Mouse (Mus musculus) embryonic facial prominence, embryonic 12.5 days (tissue): ENCODE measurements around the gene Pdgfb. TPM values are rescaled to one million over a fixed set of nuclear protein-coding genes. Genes with fewer than 3 reads are reported as not detected.
A peak's percentile ranks its signal among the peaks of the same experiment; 100 is the strongest.

Source experiments
- ATAC-seq: fragments of 200-750 bp; cut with Nextera tagmentation; 2 replicates; pipeline ENCODE4 v1.8.0; 2017; ENCODE audit not compliant: insufficient number of reproducible peaks, insufficient read depth, low FRiP score, low TSS enrichment
- H3K27ac ChIP-seq: fragments of 300-500 bp; sonication (generic); 2 replicates; pipeline ENCODE4 v1.5.1; 2016; ENCODE audit warnings: mild to moderate bottlenecking
- H3K27me3 ChIP-seq: fragments of 300-500 bp; sonication (generic); 2 replicates; pipeline ENCODE4 v1.6.1; 2016; ENCODE audit warnings: mild to moderate bottlenecking, moderate library complexity
- H3K36me3 ChIP-seq: fragments of 300-500 bp; sonication (generic); 2 replicates; pipeline ENCODE4 v1.6.1; 2016; ENCODE audit warnings: mild to moderate bottlenecking
- H3K4me1 ChIP-seq: fragments of 300-500 bp; sonication (generic); 2 replicates; pipeline ENCODE4 v1.6.1; 2016
- H3K4me2 ChIP-seq: fragments of 300-500 bp; sonication (generic); replicated peaks from 2 replicates; pipeline ENCODE4 v1.6.1; 2016; ENCODE audit warnings: mild to moderate bottlenecking, moderate library complexity
- H3K4me3 ChIP-seq: fragments of 300-500 bp; sonication (generic); 2 replicates; pipeline ENCODE4 v1.5.1; 2016; ENCODE audit warnings: mild to moderate bottlenecking
- H3K9ac ChIP-seq: fragments of 300-500 bp; sonication (generic); 2 replicates; pipeline ENCODE4 v1.6.1; 2016; ENCODE audit warnings: mild to moderate bottlenecking, moderate library complexity
- H3K9me3 ChIP-seq: fragments of 300-500 bp; sonication (generic); 2 replicates; pipeline ENCODE4 v1.6.1; 2016; ENCODE audit warnings: mild to moderate bottlenecking, moderate library complexity
- WGBS: fragments of 180-500 bp; shearing (Covaris S2); methylation state at CpG from one replicate; pipeline ENCODE4 v1.1.7; 2016; 5-methylcytosine and 5-hydroxymethylcytosine counted together
- microRNA-seq: library from miRNA; unstranded; fragments of <30 nt; microRNA quantifications from one replicate; pipeline ENCODE4, GENCODE M21; 2017
- polyA plus RNA-seq: library from polyadenylated mRNA; unstranded; fragments of >200 nt; fragmentation: Nextera tagmentation; extraction: Ambion mirVana; gene quantifications from 2 replicates; pipeline ENCODE4 v1.2.1, GENCODE M21; 2016

Gene Pdgfb
- polyA plus RNA-seq, 1 experiment from 2014 or later: 3.4 TPM

GRCm38 (mm10) chr15:79951730-79952503 is 62.9 kb downstream of the Pdgfb start:
- H3K4me1 ChIP-seq: peaks cover 29% of the 10 kb centered on the region
- no peak overlapping the region for H3K4me2 ChIP-seq
- no peak for ATAC-seq
- WGBS: 35% methylated on average over 14 of the region's 14 CpGs
- no peaks in the 10 kb centered on the region for H3K27me3 ChIP-seq
- H3K36me3 ChIP-seq: no peaks in the 10 kb centered on the region
- peak overlapping the region; percentile 13; the same call in 1 of the 2 replicates for H3K27ac ChIP-seq
- H3K9me3 ChIP-seq: 0 out of 2 replicates have a peak, but pooled peaks cover 1% of the 10 kb centered on the region
- H3K4me3 ChIP-seq: no peak overlapping the region
- no peak overlapping the region for H3K9ac ChIP-seq

GRCm38 (mm10) chr15:79951226-79951625 is 63.6 kb downstream of the Pdgfb start:
- 55% methylated on average over 6 of the region's 6 CpGs for WGBS
- no peak for ATAC-seq
- Histone ChIP-seq H3K27me3 (no peaks in the 10 kb centered on the region), H3K9ac (no peak overlapping the region), H3K4me1 (peaks cover 31% of the 10 kb centered on the region), H3K9me3 (0 out of 2 replicates have a peak, but pooled peaks cover 2% of the 10 kb centered on the region), H3K4me2 (no peak overlapping the region), H3K4me3 (no peak overlapping the region), H3K36me3 (no peaks in the 10 kb centered on the region), H3K27ac (peak overlapping the region; percentile 13)

- peak; percentile 32; the same call in 1 of the 2 replicates for ATAC-seq
- H3K36me3 ChIP-seq: no peaks in the 10 kb centered on the region
- 2% methylated on average over 24 of the region's 24 CpGs for WGBS
Measured at GRCm38 (mm10) chr15:79950250-79951025, 64.3 kb downstream of the Pdgfb start.

GRCm38 (mm10) chr15:79947681-79948080 is 67.1 kb downstream of the Pdgfb start:
- Histone ChIP-seq H3K4me3 (no peak overlapping the region), H3K27ac (no peak overlapping the region), H3K9ac (no peak overlapping the region), H3K4me2 (no peak overlapping the region), H3K36me3 (no peaks in the 10 kb centered on the region), H3K4me1 (peaks cover 32% of the 10 kb centered on the region), H3K27me3 (no peaks in the 10 kb centered on the region), H3K9me3 (0 out of 2 replicates have a peak, but pooled peaks cover 2% of the 10 kb centered on the region)
- no peak for ATAC-seq
- 65% methylated on average over 6 of the region's 6 CpGs for WGBS

More at GRCm38 (mm10) chr15:79950250-79951025, 64.3 kb downstream of the Pdgfb start:
- peak overlapping the region; percentile 38; the same call in 1 of the 2 replicates for H3K9ac ChIP-seq
- H3K27me3 ChIP-seq: no peaks in the 10 kb centered on the region
- 0 out of 2 replicates have a peak, but pooled peaks cover 2% of the 10 kb centered on the region for H3K9me3 ChIP-seq
- H3K4me1 ChIP-seq: peaks cover 32% of the 10 kb centered on the region
- peak overlapping the region; percentile 25 for H3K4me3 ChIP-seq
- H3K27ac ChIP-seq: peak overlapping the region; percentile 42
- peak overlapping the region; percentile 65 for H3K4me2 ChIP-seq

GRCm38 (mm10) chr15:79946790-79947189 is 68.0 kb downstream of the Pdgfb start:
- peaks cover 26% of the 10 kb centered on the region for H3K4me1 ChIP-seq
- no peak overlapping the region for H3K4me2 ChIP-seq
- H3K27ac ChIP-seq: no peak overlapping the region
- no peak overlapping the region for H3K9ac ChIP-seq
- no peaks in the 10 kb centered on the region for H3K36me3 ChIP-seq
- 63% methylated on average over 9 of the region's 9 CpGs for WGBS
- no peaks in the 10 kb centered on the region for H3K27me3 ChIP-seq
- H3K9me3 ChIP-seq: 0 out of 2 replicates have a peak, but pooled peaks cover 2% of the 10 kb centered on the region
- H3K4me3 ChIP-seq: no peak overlapping the region
- no peak for ATAC-seq

- Histone ChIP-seq H3K4me1 (peaks cover 19% of the 10 kb centered on the region), H3K4me2 (no peak overlapping the region), H3K27me3 (no peaks in the 10 kb centered on the region), H3K36me3 (no peaks in the 10 kb centered on the region), H3K27ac (no peak overlapping the region), H3K9me3 (0 out of 2 replicates have a peak, but pooled peaks cover 2% of the 10 kb centered on the region), H3K9ac (no peak overlapping the region), H3K4me3 (no peak overlapping the region)
- WGBS: 8% methylated on average over 4 of the region's 4 CpGs
- ATAC-seq: peak; percentile 50
Measured at GRCm38 (mm10) chr15:79946022-79946421, 68.8 kb downstream of the Pdgfb start.

Small RNA genes within 50 kb of the gene (microRNA-seq; reads per million reads assigned to microRNA genes)
- gene Mir7213: 0.54 reads per million

Other genes starting within 250 kb of the Pdgfb start
- gene Dnal4, start 237.1 kb downstream of the Pdgfb start, polyA plus RNA-seq: 69.9 and 70.3 TPM in 2 replicates
- 4.1 and 4.6 TPM in 2 replicates for gene Nptxr, start 210.2 kb downstream of the Pdgfb start, polyA plus RNA-seq
- gene Npcd, start 180.7 kb downstream of the Pdgfb start, polyA plus RNA-seq: 0.60 TPM in 1 of 2 replicates, not detected in the other
- gene Cbx6, start 180.3 kb downstream of the Pdgfb start, polyA plus RNA-seq: 31.5 and 32.6 TPM in 2 replicates
- 8.4 and 10.0 TPM in 2 replicates for gene Apobec3, start 123.3 kb downstream of the Pdgfb start, polyA plus RNA-seq
- gene Cbx7, start 43.9 kb downstream of the Pdgfb start, polyA plus RNA-seq: 1.9 and 3.2 TPM in 2 replicates
- 6.4 and 8.1 TPM in 2 replicates for gene Syngr1, start 76.4 kb upstream of the Pdgfb start, polyA plus RNA-seq
- 944 and 1,004 TPM in 2 replicates for gene Rpl3, start 76.9 kb upstream of the Pdgfb start, polyA plus RNA-seq
- gene Tab1, start 118.2 kb upstream of the Pdgfb start, polyA plus RNA-seq: 47.5 and 48.5 TPM in 2 replicates
- gene Mgat3, start 158.7 kb upstream of the Pdgfb start, polyA plus RNA-seq: 10.5 and 11.7 TPM in 2 replicates
- gene Mief1, start 219.0 kb upstream of the Pdgfb start, polyA plus RNA-seq: 39.7 and 42.1 TPM in 2 replicates
- 1.6 TPM in 1 of 2 replicates, not detected in the other for gene AC140267.1, start 220.9 kb upstream of the Pdgfb start, polyA plus RNA-seq
- 104 and 117 TPM in 2 replicates for gene Atf4, start 240.2 kb upstream of the Pdgfb start, polyA plus RNA-seq
- gene Rps19bp1, start 249.3 kb upstream of the Pdgfb start, polyA plus RNA-seq: 65.3 and 65.9 TPM in 2 replicates